Mouse (Mus musculus) thymus, adult 2 months (tissue): Measurements from ENCODE around the gene Celsr3.
A peak's percentile ranks its signal among the peaks of the same experiment; 100 is the strongest.

Experiments used
- CTCF ChIP-seq: fragments of 200-500 bp; IDR thresholded peaks from 2 replicates; pipeline ENCODE4 v1.5.1; 2012; ENCODE audit warnings: mild to moderate bottlenecking, control low read depth, low read length, moderate library complexity, borderline replicate concordance; ENCODE audit not compliant: control insufficient read depth, poor library complexity, insufficient read depth; ENCODE audit errors: extremely low read depth
- POLR2A ChIP-seq: fragments of 200-500 bp; IDR thresholded peaks from 2 replicates; pipeline ENCODE4 v1.6.1; 2012; ENCODE audit warnings: mild to moderate bottlenecking, low read length, control low read depth, moderate library complexity; ENCODE audit not compliant: control insufficient read depth, poor library complexity, insufficient read depth; ENCODE audit errors: extremely low read depth

- peak; percentile 78 for TF ChIP-seq CTCF
- peak; percentile 36; the same call in 1 of the 2 replicates for TF ChIP-seq POLR2A
Measured at GRCm38 (mm10) chr9:108853635-108854240, 27.6 kb downstream of the Celsr3 start.
